Mouse (Mus musculus): Measurements from ENCODE around the gene Jph2. TPM values are rescaled to one million over a fixed set of nuclear protein-coding genes. Genes with fewer than 3 reads are reported as not detected.

The Jph2 gene
- total and polyA plus RNA-seq, 3 experiments: 0.04 to 0.19 TPM; not detected in 1

DNA sequence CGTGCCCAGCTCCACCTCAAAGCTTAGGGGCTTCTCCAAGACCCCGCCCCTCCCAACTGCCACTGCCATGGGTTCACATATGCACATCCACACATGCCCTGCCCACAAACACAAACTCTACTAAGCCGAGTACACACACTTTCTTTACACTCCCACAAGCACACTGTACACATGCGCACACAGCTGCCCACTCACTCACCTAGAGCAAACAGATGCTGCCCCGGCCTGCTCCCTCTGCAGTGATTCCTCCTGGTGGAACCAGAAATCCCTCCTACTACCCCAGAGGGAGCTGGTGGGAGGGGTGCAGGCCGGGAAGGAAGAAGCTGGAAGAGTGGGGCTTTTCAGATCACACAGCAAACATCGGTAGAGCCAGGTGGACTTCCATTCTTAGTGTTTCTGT is 46.2 kb upstream of the Jph2 start:
- DNase-seq (ENCODE audit: low read depth, low spot score): no peak
- no peak overlapping the region for H3K4me3 ChIP-seq (ENCODE audit: control insufficient read depth in 1 of 2, insufficient read depth in 1 of 2, low read depth in 2 of 2, low read length in 2 of 2)
- peaks cover 7 to 24% of the 10 kb centered on the region in 2 experiments; a peak in 3 of 4 replicates for H3K27me3 ChIP-seq (ENCODE audit: control insufficient read depth in 1 of 2, insufficient read depth in 2 of 2, low read length in 2 of 2)
- no peaks in the 10 kb centered on the region for H3K36me3 ChIP-seq (ENCODE audit: control insufficient read depth in 1 of 2, insufficient read depth in 2 of 2, low read length in 2 of 2)
- no peaks in the 10 kb centered on the region for H3K4me1 ChIP-seq (ENCODE audit: control insufficient read depth in 1 of 2, insufficient read depth in 2 of 2, low read length in 2 of 2)
- no peak overlapping the region for H3K27ac ChIP-seq (ENCODE audit: control insufficient read depth, low read depth, low read length)
- no peaks in the 10 kb centered on the region for H3K79me2 ChIP-seq (ENCODE audit: control insufficient read depth, insufficient read depth, low read length, poor library complexity)
- TF ChIP-seq ZNF384 (IDR thresholded peaks at IDR 0.05; ENCODE audit: low read depth, low read length) (no peak), ETS1 (IDR thresholded peaks at IDR 0.05; ENCODE audit: low read depth, low read length) (no peak)
- no peak overlapping the region for H3K9ac ChIP-seq (ENCODE audit: control insufficient read depth, low read depth, low read length, poor library complexity, severe bottlenecking)
- no peaks in the 10 kb centered on the region for H3K9me3 ChIP-seq (replicated peaks; ENCODE audit: insufficient read depth, low read length)

DNA sequence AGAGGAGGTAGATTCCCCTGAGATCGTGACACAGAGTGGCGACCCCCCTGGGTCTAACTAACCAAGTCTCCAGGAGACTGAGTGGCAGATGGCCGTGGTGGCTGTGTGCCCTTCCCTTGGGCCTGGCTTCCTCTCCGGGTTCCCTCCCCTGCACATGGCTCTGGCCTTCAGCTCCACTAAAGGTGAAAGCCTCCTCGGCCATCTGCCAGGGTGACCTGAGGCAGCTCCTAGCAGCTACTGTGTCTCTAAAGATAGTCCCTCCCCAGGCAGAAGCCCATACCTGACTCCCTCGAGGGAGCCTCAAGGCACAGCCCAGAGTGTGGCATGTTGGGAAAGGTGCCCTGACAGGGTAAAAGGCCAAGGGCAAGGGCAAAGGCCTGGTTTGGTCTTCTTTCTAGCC is 45.8 kb upstream of the Jph2 start:
- Histone ChIP-seq H3K27ac (ENCODE audit: control insufficient read depth, low read depth, low read length) (no peak overlapping the region), H3K27me3 (ENCODE audit: control insufficient read depth in 1 of 2, insufficient read depth in 2 of 2, low read length in 2 of 2) (peaks cover 7 to 24% of the 10 kb centered on the region in 2 experiments; a peak in 3 of 4 replicates), H3K9ac (ENCODE audit: control insufficient read depth, low read depth, low read length, poor library complexity, severe bottlenecking) (no peak overlapping the region), H3K9me3 (replicated peaks; ENCODE audit: insufficient read depth, low read length) (no peaks in the 10 kb centered on the region), H3K36me3 (ENCODE audit: control insufficient read depth in 1 of 2, insufficient read depth in 2 of 2, low read length in 2 of 2) (no peaks in the 10 kb centered on the region), H3K4me1 (ENCODE audit: control insufficient read depth in 1 of 2, insufficient read depth in 2 of 2, low read length in 2 of 2) (no peaks in the 10 kb centered on the region), H3K4me3 (ENCODE audit: control insufficient read depth in 1 of 2, insufficient read depth in 1 of 2, low read depth in 2 of 2, low read length in 2 of 2) (no peak overlapping the region), H3K79me2 (ENCODE audit: control insufficient read depth, insufficient read depth, low read length, poor library complexity) (no peaks in the 10 kb centered on the region)
- DNase-seq (ENCODE audit: low read depth, low spot score): no peak
- no peak for TF ChIP-seq ELF1 (IDR thresholded peaks at IDR 0.05; ENCODE audit: low read depth, low read length)
- no peak for TF ChIP-seq MEF2A (IDR thresholded peaks at IDR 0.05; ENCODE audit: extremely low read depth, insufficient replicate concordance, low read depth, low read length, poor library complexity, severe bottlenecking)
- no peak for TF ChIP-seq ZMIZ1 (IDR thresholded peaks at IDR 0.05; ENCODE audit: low read depth, low read length)
- no peak for TF ChIP-seq MAFK (IDR thresholded peaks at IDR 0.05; ENCODE audit: borderline replicate concordance, low read depth, low read length)
- TF ChIP-seq SMC3 (IDR thresholded peaks at IDR 0.05; ENCODE audit: low read depth, low read length): no peak
- TF ChIP-seq ETS1 (IDR thresholded peaks at IDR 0.05; ENCODE audit: low read depth, low read length): no peak
- no peak for TF ChIP-seq TAL1 (IDR thresholded peaks at IDR 0.05; ENCODE audit: low read length)
- no peak for TF ChIP-seq JUND (IDR thresholded peaks at IDR 0.05; ENCODE audit: low read depth, low read length)

DNA sequence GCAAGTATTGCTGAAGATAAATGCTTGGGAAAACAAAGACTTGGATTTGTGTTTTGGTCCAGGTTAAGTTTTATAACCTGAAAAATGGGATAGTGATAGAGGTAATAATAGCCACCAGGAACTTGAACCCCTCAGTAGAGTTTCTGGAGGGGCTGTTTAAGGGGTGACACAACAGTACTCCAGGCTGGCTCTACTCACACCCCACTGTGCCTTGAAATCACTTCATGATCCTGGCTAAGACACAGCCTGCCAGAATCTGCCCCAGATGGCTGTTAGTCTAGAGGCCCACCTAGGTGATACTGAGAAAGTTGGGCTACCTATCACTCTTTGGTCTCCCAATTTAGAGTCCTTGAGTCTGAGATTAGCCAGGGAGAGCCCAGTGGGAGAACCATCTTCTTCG is 41.7 kb upstream of the Jph2 start:
- Histone ChIP-seq H3K36me3 (ENCODE audit: control insufficient read depth in 1 of 2, insufficient read depth in 2 of 2, low read length in 2 of 2) (no peaks in the 10 kb centered on the region), H3K4me3 (ENCODE audit: control insufficient read depth in 1 of 2, insufficient read depth in 1 of 2, low read depth in 2 of 2, low read length in 2 of 2) (no peak overlapping the region), H3K27me3 (ENCODE audit: control insufficient read depth in 1 of 2, insufficient read depth in 2 of 2, low read length in 2 of 2) (peaks cover 7 to 16% of the 10 kb centered on the region in 2 experiments; a peak in 3 of 4 replicates), H3K4me1 (ENCODE audit: control insufficient read depth in 1 of 2, insufficient read depth in 2 of 2, low read length in 2 of 2) (no peaks in the 10 kb centered on the region), H3K27ac (ENCODE audit: control insufficient read depth, low read depth, low read length) (no peak overlapping the region), H3K79me2 (ENCODE audit: control insufficient read depth, insufficient read depth, low read length, poor library complexity) (no peaks in the 10 kb centered on the region), H3K9me3 (replicated peaks; ENCODE audit: insufficient read depth, low read length) (no peaks in the 10 kb centered on the region), H3K9ac (ENCODE audit: control insufficient read depth, low read depth, low read length, poor library complexity, severe bottlenecking) (no peak overlapping the region)
- TF ChIP-seq CHD2 (IDR thresholded peaks at IDR 0.05; ENCODE audit: low read length): no peak
- TF ChIP-seq USF1 (IDR thresholded peaks at IDR 0.05; ENCODE audit: low read depth, low read length): no peak
- no peak for TF ChIP-seq HCFC1 (IDR thresholded peaks at IDR 0.05; ENCODE audit: low read depth, low read length)
- TF ChIP-seq EP300 (IDR thresholded peaks at IDR 0.05; ENCODE audit: low read depth in 1 of 2, low read length in 2 of 2): no peak
- no peak for TF ChIP-seq POLR2A (IDR thresholded peaks at IDR 0.05; ENCODE audit: control insufficient read depth in 1 of 2, insufficient read depth in 1 of 2, low read depth in 1 of 2, low read length in 2 of 2, poor library complexity in 1 of 2)
- no peak for TF ChIP-seq USF2 (IDR thresholded peaks at IDR 0.05; ENCODE audit: borderline replicate concordance in 1 of 2, insufficient read depth in 1 of 2, low read depth in 1 of 2, low read length in 2 of 2)
- TF ChIP-seq ZNF384 (IDR thresholded peaks at IDR 0.05; ENCODE audit: low read depth, low read length): no peak
- TF ChIP-seq GATA1 (IDR thresholded peaks at IDR 0.05; ENCODE audit: low read depth, low read length): no peak
- no peak for TF ChIP-seq NELFE (IDR thresholded peaks at IDR 0.05; ENCODE audit: low read depth, low read length)
- TF ChIP-seq ZC3H11A (IDR thresholded peaks at IDR 0.05; ENCODE audit: low read depth, low read length): no peak
- TF ChIP-seq MYB (IDR thresholded peaks at IDR 0.05; ENCODE audit: low read depth, low read length): no peak
- no peak for TF ChIP-seq ZMIZ1 (IDR thresholded peaks at IDR 0.05; ENCODE audit: low read depth, low read length)
- no peak for TF ChIP-seq ELF1 (IDR thresholded peaks at IDR 0.05; ENCODE audit: low read depth, low read length)
- no peak for TF ChIP-seq POLR2AphosphoS5 (IDR thresholded peaks at IDR 0.05; ENCODE audit: borderline replicate concordance, low read depth, low read length)
- TF ChIP-seq NRF1 (IDR thresholded peaks at IDR 0.05; ENCODE audit: insufficient read depth, low read depth, low read length, poor library complexity, severe bottlenecking): no peak
- no peak for TF ChIP-seq E2F4 (IDR thresholded peaks at IDR 0.05; ENCODE audit: borderline replicate concordance, low read depth, low read length)
- TF ChIP-seq MEF2A (IDR thresholded peaks at IDR 0.05; ENCODE audit: extremely low read depth, insufficient replicate concordance, low read depth, low read length, poor library complexity, severe bottlenecking): no peak
- no peak for TF ChIP-seq MYC (IDR thresholded peaks at IDR 0.05; ENCODE audit: low read depth, low read length)
- no peak for DNase-seq (ENCODE audit: low read depth, low spot score)
